Mouse (Mus musculus) frontal cortex, adult (tissue): ENCODE results near the gene Thrb.

ENCODE experiments used
- ATAC-seq: cut with Nextera tagmentation; 2 replicates; pipeline ENCODE4 v1.9.2; 2017; ENCODE audit warnings: mild to moderate bottlenecking, moderate library complexity, mixed read lengths; ENCODE audit not compliant: low TSS enrichment

The Thrb gene

GRCm38 (mm10) chr14:17781921-17782320 is 121.9 kb downstream of the Thrb start:
- ATAC-seq, result no peak

- no peak for ATAC-seq
These were observed 124.2 kb downstream of the Thrb start for GRCm38 (mm10) chr14:17784207-17784806.

- no peak for ATAC-seq
These were observed 125.3 kb downstream of the Thrb start for GRCm38 (mm10) chr14:17785370-17785769.

GRCm38 (mm10) chr14:17786249-17786648 is 126.2 kb downstream of the Thrb start:
- no peak for ATAC-seq

- peak; percentile 94 for ATAC-seq
These were observed 144.0 kb downstream of the Thrb start for GRCm38 (mm10) chr14:17803934-17804602.

DNA sequence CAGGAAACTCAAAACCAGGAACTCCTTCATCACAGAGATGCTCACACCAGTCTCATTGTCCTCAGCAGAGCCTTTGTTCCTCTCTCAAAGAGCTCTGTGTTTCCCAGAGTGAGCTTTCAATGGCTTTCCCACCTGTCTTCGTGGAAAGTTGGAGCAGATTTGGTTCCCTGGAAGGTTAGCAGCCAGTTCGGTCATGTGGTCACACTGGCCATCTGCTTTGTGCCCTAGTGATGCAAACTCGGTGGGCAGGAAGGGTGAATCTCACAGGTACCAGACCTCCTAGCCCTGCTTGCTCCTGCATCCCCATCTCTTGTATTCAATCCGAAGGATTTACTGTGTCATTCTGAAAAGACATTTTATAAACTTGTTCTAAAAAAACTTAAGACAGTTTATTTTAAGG is 151.0 kb downstream of the Thrb start:
- no peak for ATAC-seq

DNA sequence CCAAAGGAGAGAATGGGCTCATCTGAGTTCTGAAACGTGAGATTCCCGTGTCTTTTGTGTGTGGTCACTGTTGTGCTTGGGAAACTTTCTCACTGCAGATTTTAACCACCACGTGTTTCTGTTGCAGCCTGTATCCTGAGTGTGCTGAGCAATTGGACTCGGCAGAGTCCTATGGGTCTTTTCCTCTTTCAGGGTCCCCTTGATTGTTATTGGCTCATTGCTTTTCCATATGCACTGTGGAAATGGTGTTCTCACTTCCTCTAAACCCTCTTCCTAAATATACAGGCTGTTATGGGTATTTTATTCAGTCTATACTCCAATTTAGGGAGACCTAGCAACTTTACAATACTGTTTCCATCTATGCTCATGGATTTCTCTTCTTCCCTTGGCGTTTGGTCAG is 152.4 kb downstream of the Thrb start:
- ATAC-seq, result no peak

- ATAC-seq, result no peak
These were observed 155.0 kb downstream of the Thrb start for GRCm38 (mm10) chr14:17815103-17815502.

- peak; percentile 98 for ATAC-seq
These were observed 158.0 kb downstream of the Thrb start for GRCm38 (mm10) chr14:17818086-17818485.

DNA sequence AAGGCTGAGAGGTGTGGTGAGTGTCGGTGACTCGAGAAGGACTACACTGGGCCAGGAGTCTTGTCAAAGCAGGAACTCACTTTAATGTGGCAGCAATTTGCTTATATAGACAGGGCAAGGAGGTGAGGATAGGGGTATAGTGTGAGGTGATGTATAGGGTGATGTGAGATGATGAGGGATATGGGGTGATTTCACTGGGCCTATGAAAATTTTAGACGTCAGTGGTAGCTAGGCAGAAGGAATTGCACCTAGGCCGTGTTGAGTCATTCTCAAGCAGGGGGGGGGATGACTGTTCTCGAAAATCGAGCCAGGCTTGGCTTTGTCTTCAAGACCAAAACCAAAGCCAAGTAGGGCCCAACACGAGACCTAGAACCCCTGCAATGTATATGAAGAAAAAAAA is 162.7 kb downstream of the Thrb start:
- ATAC-seq, result peak; percentile 41; the same call in 1 of the 2 replicates

DNA sequence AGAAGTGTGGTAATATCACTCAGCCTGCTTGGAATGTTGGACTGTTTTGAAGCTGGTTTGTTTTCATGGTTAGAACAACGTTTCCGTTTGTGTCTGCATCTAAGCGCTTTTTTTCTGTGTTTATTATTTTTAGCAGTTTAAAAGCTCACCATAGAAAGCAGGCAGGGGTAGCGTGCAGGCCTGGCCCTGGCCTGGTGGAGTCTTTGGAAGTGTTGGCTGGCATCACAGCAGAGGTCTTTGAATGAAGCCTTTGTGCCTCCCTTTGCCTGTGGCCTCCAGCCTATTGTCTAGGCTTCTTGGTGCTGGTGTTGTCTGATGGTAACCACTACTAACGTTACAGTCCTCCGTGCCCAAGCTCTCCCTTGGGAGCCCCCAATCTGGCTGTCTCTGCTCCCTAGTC is 167.3 kb downstream of the Thrb start:
- ATAC-seq, result peak; percentile 51; the same call in 1 of the 2 replicates

DNA sequence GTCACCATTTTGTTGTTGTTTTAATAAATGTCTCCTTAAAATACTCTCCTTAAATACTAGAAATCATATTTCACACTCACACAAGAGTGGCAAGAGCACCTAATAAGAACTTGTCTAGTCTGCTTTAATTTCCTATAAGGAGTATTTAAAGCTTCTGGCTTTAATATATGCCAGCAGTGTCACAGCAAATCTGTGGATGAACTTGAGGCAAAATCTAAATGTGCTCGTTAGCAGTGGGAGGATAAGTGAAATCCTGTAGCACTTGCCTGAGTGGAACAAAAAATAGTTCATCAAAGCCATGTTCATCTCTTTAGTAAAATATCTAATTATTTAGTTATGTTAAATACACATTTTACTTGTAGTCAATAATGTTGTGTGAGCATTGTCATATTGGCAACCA is 175.7 kb downstream of the Thrb start:
- ATAC-seq, result peak; percentile 62; the same call in 1 of the 2 replicates

- ATAC-seq, result no peak
These were observed 176.7 kb downstream of the Thrb start for GRCm38 (mm10) chr14:17836766-17837165.

GRCm38 (mm10) chr14:17845003-17845697 is 185.1 kb downstream of the Thrb start:
- no peak; the same call in 1 of the 2 replicates for ATAC-seq

DNA sequence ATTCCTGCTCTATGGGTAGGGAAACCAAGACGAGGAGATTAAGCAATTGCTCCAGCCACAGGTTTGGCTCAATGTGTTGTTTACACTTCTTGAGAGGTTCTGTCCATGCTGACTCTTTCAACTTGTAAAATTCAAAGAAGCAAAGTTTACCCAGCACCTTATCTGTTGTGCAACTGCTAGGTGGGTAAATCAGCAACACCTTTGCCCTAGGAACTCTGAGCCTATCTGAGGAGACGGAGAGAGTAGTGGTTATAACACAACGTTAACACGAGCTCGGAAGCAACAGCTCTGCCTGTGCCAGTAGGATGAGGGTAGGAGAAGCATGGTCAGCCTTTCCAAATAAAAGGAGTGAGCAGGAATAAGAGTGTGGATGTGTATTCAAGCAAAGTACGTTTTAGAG is 185.8 kb downstream of the Thrb start:
- no peak for ATAC-seq

GRCm38 (mm10) chr14:17846700-17847099 is 186.6 kb downstream of the Thrb start:
- ATAC-seq, result no peak

DNA sequence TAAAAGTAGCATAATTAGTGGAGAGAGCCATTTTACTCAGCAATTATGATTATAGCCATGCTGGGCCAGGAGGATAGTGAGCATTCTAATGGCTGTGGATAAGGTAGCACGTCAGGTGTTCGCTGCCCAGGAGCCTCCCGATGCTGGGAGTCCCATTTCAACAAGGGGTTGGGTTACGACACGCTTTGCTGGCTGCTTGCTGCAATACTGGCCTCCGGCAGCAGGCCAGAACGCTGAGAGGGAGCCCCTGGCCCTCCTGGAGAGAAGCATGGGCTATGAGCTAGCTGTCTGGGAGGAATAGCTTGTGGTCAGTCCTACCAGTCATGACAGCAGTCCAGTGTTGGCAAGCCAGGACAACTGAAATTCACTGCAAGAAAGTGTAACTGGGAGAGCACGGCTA is 187.2 kb downstream of the Thrb start:
- ATAC-seq, result no peak

GRCm38 (mm10) chr14:17850355-17850754 is 190.3 kb downstream of the Thrb start:
- no peak for ATAC-seq

DNA sequence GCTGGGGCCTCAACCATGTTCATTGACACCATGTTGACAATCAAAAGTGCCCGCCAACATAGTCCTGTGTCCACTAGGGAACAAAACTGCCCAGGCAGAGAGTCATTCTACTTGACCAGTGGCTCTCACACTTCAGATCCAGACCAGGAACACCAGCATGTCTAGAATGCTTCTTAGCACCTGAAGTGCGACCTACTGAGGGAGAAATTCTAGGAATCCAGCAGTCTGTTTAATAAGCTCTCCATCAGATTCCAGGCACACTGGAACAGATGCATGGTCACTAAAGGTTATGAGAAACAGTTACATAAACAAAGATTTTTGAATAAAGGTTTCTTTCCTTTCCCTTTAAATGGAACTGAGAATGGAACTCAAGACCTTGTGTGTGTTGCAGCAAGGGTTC is 192.2 kb downstream of the Thrb start:
- no peak for ATAC-seq

DNA sequence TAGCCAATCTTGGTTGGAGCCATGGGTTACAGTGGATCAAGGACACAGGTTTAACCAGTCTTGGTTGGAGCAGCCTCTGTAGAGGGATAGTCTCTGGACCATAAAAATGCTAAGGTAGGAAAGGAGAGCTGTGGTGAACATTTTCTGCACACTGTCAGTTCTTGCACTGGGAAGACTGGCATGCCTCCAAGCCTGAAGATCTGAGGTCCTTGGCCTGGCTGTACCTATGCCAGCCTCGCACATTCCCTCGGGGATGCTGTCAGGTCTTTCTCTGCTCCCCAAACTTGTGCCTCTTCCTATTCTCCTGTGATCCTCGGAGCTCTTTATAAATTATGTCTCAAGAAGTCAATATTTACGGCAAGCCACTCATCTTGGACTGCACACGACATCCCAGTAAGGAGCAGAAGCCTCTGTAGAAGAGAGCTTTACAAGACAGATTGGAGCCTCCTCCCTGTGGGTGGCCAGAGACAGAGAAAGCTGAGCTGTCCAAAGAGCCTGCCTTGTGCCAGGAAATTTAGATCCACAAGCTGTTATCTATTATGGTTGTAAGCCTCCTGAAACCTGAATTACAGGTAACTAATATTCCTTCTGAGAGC is 199.8 kb downstream of the Thrb start:
- ATAC-seq, result peak; percentile 68

DNA sequence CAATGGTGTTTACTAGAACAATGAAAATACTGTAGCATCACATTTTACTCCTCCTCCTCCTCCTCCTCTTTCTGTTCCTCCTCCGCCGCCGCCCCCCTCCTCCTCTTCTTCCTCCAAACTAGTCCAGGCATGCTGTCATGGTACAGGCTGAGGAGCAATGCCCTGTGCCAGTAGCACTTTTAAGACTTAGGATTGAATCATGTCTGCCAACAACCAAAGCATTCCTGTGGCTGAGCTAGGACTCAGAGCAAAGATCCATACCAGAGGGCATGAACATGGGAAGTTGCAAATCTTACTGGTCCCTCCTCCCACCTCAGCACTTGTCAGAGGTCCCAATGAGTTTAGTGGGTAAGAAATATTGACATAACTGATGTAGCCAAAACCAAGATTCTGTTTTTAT is 202.6 kb downstream of the Thrb start:
- ATAC-seq, result no peak

GRCm38 (mm10) chr14:17863701-17864320 is 203.8 kb downstream of the Thrb start:
- ATAC-seq, result peak; percentile 64
